Mouse (Mus musculus) left cerebral cortex, adult 11 months (tissue): ENCODE measurements around the gene Sec61a1.

ENCODE experiments used
- DNase-seq: peaks from one replicate; pipeline ENCODE4 v3.0.0; 2022; ENCODE audit warnings: low spot score

Gene Sec61a1

DNA sequence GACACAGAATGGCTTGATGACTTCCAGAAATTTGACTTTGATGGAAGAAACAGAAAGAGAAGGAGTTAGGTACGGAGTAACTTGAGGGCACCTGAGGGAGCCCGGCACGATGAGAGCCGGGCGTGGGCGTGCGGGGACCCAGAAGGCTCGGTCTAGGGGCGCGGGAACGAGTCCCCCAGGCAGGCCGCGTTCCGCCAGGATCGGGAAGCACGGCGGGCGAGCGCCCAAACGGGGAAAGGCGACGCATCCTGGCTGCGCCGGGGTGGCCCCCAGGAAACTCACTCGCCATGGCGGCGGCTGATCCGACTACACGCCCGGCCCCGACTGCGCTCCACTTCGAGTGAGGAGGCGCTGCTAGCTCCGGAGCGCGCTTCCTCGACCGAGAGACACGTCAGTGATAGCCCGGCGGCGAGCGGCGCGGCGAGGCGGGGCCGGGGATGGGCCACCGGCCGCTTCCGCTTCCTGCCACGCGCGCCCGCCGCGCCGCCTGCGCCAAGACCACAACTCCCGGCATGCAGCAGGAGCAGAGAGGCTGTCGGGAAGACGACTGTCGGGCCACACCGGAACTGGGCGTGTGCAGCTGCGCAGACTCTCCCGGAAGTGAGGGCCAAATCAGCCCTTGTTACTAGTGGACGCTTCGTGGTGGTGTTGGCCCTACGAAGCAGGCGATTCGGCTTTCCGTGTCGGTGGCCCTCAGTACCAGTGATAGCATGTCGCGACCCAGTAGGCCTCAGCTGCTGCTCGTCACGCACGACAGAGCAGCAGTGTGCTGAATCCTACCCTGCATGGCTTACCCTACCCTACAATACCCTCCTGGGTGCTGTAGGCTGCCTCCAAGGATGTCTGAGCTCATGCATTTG lies at the start of gene Sec61a1:
Gene Sec61a1 (minus strand): TSS at position 502 of the 860 bp plus-strand sequence.
- DNase-seq = peak; percentile 93

DNA sequence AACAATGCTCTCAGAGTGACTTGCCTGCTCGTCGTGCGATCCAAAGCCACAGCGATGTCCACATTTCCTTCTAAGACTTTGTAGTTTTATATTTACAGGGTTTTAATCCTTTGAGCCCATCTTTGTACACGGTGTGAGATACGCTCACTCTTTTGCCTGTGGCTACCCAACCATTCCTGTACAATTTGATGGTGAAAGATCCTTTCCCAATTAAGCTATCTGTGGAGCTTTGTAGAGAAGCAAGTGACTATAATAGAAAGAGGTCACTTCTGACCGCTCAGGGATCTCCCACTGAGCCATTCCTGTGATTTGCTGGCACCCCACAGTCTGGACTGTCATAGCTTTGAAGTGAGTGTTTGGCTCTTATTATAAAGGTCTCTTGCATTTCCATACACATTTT lies 48.0 kb upstream of the Sec61a1 start:
- DNase-seq = no peak

DNA sequence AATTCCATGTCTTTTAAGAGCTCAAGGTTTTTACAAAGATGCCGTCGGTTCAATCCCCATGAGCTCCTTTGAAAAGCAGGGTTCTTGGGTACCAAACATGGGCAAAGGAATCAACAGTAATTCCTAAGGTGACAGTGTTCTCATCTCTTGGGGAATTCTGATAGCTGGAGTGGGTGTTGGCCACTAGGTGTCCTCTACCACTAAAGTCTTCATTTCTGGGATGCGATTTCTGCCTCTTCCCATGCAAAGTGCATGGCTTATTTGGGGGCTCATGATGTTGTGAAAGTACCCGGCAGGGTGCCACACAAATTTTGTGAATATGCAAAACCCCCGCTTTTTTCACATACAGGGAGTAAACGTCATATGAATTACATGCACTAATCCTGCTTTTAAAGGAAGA lies 46.3 kb upstream of the Sec61a1 start:
- no peak for DNase-seq

DNA sequence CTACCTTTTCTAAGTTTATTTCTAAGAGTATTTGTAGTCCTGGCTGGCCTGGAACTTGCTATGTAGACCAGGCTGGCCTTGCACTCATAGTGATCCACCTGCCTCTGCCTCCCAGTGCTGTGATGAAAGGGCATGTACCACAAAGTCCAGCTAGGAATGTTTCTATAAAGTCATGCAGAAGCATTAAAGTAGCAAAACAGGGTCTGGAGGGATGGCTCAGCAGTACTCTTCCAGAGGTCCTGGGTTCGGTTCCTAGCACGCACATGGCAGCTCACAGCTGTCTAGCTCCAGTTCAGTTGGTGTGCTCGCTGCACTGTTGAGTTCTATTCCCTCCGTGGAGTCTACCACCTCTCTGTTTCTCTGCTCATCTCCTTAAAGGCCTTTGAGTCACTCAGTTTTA lies 41.5 kb upstream of the Sec61a1 start:
- no peak for DNase-seq

DNA sequence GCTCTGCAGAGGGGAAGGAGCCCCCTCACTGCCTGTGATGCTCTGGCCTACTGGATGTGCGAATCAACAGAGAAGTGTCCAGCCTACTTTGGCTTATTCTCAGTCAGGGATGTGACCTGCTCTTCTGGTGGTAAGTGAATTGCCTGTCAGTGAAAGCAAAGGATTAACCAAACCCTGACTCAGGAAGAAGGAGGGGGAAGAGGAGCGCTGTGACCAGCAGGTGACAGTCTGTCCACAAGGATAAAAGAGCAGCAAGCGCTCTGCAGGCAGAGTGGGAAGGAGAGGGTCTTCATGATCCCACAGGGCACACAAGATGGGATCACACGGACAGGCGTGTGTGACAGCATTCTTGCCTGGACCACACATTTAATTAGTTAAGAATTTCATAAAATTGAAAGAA lies 41.0 kb upstream of the Sec61a1 start:
- DNase-seq = no peak

DNA sequence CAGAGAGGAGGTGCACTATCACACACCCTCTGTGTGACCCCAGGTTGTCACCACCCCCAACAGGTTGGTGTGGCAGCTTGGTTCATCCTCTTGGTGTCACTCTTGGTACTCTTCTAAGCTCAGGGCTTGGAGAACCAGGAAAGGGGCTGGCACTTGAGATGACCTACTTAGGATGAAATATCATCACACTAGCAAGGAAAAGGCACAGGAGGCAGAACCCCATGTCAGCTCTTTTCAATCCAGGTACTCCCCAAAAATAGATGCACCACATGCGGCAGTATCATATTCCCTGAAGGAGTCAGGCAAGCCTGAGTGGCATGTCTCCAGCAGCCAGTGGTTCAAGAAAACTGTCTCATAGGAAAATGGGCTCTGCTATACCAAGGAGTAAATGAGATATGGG lies 39.4 kb upstream of the Sec61a1 start:
- no peak for DNase-seq

DNA sequence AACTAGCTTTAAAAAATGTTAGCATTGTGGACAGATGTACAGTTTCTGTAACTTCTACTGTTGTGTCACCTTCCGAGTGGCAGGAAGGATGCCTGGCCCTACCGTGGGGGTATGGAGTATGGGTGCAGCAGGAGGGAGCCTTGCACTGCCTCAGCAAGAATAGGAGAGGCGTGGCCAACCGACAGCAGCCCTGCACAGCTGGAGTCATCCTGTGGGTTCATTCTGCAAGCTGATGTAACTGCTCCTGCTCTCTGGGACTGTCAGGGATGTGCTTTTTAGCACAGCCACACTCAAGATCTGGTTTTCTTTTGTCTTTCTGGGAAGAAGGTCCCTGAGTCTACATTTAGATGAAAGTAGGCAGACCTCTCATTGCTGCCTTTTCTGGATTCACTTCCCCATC lies 38.8 kb upstream of the Sec61a1 start:
- DNase-seq = no peak

DNA sequence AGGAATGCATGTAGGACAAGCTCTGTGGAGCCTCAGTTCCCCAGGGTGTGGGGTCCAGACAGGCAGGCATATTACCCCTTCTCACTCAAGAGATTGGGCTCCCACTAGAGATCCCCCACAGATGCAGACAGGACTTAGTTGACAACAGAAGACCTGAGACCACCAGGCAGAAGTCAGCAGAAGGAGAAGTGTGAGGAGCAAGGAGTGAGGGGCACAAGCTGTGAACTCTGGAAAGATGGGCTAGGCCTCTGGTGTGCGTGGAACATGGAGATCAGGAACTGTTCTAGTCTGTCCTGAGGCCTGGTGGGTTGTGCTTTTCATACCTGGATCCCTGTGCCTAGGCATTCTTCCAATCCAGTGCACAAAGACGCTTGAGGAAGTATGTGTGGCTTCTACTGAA lies 31.2 kb upstream of the Sec61a1 start:
- no peak for DNase-seq

DNA sequence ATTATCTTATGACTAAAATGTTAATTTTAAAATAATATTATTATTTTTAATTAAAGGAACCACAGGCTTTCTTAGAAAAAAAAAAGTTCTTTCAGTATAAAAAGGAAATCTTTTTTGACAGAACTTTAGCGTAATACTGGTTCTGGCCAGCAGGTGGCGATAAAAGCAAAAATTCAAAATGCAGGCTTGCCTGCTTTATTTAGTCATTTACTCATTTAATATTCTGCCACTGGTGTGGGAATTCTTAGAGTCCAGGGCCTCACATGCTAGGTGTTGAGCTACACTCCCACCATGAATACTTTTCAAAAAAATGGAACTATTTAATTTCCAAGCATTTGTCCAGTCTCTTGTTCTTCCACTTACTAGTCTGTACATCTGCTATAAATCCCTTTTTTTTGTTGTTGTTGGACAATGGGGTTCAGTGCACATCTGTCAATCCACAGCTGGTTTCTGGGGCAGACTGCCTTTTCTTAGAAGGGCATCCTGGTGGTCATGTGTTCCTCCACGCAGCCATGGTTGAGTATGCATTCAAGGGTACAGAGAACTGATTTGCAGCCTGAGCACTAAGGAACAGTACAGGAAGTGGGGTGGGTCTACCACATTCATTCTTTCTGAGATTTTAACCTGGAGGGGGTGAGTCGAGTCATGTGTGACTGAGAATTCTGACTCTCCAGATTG lies 30.6 kb upstream of the Sec61a1 start:
- no peak for DNase-seq

DNA sequence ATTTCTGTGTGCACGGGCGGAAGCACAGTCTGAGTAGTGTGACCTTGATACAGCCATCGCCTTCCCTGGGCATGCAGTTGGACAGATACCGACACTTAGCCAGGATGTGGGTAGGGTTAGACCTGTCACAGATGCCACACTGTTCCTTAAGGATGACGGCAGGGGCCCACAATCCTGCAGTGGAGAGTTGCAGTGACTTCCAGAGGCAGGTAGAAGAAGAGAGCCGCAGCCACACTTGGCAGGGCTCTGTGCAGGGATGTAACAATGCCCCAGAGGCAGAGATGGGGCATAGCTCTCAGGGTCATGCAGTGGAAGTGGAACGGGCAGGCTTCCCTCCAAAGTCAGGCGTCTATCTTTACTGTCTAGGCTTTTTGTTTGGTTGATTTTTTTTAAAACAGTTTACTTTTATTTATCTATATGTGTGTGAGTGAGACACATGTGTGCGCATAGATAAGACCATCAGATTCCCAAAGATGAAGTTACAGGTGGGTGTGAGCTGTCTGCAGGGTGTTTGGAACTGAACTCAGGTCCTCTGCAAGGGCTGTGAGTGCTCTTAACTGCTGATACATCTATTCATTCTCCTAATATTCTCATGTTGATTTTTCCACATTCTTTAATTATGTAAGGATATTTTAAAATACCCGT lies 29.8 kb upstream of the Sec61a1 start:
- no peak for DNase-seq

DNA sequence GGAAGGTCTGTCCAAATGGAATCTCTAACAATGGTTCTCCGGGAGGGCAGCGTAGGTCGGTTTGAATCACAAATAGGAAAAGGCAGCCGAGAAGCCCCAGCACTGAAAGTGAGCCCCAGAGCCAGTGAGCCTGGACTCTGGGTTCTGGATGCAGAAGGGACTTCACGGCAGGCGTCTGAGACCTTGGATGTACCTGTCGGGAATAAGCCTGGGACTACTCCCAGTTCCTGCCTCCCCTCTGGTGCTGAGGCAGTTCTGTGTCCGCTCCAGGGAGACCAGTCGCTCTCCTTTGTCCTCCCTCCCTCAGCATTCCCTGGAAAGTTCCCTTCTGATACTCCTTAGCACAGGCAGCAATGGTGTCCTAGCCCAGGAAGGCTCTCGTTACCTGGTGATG lies 26.7 kb upstream of the Sec61a1 start:
- DNase-seq = no peak

DNA sequence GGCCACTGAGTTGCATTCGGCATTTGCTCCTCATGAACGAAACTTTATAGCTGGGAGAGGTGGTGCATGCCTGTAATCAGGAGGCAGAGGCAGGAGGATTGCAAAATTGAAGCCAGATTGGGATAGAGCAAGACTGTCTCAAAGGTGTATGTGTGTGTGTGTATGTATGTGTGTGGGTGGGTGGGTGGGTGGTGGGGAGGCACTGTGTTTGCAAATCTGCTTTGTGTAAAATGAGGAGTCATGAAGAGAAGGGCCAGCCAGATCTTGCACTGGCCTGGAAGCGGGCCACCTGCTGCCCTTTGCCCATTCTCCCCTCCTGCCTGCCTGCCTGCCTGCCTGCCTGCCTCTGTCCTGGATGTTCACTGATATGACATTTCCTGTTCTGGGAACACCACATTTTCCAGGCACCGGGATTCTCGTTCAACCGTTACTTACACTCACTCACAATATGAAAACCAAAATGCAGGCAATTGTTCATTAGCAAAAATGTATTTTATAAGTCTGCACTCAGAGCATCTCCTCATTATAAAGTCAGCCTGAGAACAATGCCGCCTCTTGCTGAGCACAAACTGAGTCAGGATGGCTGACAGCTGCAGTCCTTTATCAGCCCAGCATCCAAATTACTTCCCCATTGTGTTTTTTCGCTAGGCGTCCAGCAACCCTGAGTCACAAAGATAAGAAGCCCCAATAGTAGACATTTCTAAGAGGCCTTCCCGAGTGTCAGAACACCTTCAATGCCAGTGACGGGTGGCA lies 26.1 kb upstream of the Sec61a1 start:
- no peak for DNase-seq

DNA sequence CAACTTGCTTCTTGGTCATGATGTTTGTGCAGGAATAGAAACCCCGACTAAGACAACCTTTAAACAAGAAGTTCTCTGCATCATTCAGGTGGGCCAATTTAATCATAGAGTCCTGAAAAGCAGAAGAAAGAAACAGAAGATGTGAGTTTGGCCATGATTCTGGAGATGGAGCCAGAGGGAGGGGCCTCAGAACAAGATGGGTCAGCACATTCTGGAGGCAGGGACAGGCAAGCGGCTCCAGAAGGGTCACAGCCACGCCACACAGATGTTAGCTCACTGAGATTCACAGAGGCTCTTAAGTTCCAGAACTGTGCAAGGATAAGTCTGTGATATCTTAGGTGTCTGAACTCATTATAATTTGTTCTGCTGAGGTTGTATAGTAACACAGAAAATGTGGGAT lies 25.5 kb upstream of the Sec61a1 start:
- no peak for DNase-seq

DNA sequence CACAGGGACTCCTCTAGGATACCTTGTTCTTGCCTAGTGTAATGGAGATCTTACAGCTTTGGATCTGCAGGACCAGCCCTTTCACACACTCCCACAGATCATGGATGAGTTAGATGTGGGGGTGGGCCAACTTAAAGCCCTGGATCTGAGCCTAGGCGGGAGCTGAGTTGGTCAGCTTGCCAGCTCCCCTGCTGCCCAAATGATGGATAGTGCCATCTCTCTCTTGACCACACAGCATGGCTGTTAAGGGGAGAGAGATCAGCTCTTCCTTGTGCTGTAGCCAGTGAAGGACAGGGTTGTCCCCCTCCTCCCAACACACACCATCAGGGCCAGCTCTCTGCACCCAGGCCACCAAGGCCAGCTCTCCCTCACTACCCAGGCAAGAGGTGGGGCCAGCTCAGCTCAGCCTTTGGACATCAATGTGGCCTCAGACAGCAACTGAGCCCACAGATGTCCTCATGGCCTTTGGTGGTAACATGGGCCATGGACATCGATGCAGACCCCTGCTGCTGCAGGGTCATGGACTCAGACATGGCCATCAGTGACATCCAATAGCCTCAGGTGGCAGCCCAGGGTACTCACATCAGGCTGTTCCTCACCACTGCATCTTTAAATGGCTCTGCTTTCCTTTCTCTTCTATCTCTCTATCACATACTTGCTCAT lies 21.5 kb upstream of the Sec61a1 start:
- DNase-seq = no peak

DNA sequence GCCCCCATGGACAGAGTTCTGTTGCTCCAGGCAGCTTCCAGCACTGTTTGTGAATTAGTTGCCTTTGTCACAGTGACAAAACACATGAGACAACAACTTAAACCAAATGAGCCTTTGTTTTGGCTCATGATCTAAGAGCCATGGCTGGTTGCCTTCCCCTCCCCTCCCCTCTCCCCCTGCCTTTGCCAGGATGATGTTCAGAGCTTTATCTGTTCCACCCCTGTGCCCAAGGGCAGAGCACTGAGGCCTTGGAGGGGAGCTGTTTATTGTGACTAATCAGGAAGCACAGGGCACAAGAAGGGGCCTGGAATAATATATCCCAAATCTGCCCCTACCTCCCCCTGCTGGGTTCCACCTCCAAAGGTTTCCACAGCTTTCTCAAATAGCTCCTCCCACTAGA lies 11.6 kb upstream of the Sec61a1 start:
- DNase-seq = no peak

DNA sequence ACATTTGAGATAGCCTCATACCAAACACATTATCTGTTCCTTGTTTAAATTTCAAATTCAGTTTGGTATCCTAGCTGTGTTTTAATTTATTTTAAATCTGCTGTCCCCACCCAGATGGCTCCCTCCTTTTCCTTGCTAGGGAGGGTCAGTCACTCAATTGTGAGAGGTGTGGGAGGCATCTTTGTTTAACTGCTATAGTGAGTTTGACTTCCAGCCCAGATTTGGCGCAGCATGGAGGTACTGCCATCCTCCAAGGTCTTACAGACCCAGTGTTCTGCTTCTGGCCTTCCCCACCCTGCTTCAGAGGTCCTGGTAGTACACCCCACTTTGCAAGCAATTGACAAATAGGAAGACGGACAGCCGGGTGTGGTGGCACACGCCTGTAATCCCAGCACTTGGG lies 5.4 kb upstream of the Sec61a1 start:
- DNase-seq = no peak

DNA sequence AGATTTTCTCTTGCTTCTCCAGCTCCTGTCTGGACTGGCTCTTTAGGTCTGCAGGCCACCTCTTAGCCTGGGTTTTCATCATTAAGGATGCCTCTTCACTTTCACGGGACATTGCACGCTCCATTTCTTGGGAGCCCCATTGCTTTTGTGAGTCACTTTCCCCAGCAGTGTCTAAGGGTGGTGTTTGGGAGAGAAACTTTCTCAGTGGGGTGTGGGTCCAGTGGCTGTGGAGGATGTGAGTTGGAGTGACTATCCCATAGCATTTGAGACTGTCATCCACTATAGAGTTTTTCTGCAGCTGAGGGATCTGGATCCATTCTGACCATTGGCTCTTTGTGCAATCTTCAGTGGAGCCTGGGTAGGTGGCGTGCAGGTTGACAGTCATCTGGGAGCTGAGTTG lies 4.7 kb upstream of the Sec61a1 start:
- DNase-seq = no peak

DNA sequence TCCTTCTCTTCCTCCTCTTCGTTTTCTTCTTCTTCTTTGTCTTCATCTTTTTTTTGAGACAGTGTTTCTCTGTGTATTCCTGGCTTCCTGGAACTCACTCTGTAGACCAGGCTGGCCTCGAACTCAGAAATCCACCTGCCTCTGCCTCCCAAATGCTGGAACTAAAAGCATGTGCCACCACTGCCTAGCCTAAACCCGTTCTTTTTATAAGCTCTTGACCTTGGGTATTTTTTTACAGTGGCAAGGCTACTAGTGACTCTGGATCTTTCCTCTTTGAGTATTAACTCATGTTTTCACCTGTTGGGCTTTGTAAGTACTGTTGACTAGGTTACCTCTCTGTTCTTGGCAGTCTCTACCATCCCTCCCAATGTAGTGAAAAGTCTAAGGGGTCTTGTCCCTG lies 4.3 kb upstream of the Sec61a1 start:
- no peak for DNase-seq

DNA sequence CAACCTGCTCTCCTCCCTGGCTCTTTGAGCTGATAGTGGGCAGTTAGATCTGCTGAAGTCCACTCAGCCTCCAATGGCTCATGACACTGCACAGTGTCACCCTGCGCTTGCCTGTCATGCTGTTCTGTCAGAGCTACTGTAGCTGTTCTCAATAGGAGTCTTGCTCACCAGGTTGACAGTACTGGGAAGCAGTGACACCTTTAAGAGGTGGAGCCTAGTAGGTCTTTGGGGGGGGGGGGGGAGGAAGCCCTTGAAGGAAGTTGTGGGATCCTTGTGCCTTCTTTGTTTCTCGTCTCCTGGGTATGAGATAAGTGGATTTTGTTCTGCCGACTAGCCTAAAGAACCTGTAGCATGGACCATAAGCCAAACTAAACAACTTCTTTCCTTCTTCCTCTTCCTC lies 3.9 kb upstream of the Sec61a1 start:
- no peak for DNase-seq

DNA sequence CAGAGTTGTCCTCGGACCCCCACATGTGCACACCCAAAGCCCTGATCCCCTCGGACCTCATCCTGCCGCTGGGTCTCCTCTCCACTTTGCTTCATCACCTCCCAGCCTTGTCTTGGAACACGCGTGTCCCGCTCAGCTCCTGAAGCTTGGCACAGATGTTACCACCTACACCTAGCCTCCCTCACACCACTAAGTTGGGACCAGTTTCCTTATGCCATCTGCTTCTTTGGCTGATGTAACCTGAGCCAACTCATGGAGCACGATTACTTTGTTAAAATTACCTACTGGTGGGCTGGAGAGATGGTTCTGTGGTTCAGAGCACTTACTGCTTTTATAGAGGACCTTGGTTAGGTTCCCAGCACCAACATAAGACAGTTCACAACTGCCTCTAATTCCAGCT lies 3.1 kb upstream of the Sec61a1 start:
- DNase-seq = no peak

DNA sequence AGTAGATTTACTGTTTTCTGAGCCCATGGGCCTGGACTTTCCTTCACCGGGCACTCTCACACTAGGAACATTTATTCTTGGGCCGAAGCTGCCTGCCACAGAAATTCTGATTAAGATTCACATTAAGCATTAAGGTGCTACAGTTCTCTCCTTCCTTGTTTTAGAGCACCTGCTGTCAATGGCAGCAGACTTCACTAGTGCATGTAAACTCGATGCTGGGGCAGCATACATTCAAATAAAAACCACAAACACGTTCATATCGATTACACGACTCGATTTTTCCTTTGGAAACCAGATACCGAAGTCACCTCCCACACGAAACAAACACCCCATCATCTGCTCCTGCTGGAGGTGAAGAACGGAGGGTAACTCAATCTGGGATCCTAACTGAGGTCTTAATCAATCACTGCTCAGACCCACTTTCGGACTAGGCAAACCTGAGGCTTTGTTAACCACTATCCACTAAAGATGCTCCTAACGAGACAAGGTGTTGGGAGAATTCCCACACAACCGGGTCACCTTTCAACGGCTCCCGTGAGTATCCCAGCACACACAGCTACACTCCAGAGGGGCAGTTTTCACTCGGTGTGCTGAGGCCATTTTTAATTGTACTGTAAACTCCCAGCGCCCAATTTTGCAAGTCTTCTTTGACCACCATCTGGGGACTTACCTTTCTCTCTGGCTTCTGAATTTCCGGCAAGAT lies 853 bp downstream of the Sec61a1 start:
- DNase-seq = no peak
